Mouse (Mus musculus) ZHBTc4 (cell line): ENCODE data around the gene Grik3.

Experiments
- DNase-seq: peaks from one replicate; pipeline ENCODE4 v3.0.0-alpha.2; 2011; ENCODE audit warnings: low read depth, low spot score

Gene Grik3

DNA sequence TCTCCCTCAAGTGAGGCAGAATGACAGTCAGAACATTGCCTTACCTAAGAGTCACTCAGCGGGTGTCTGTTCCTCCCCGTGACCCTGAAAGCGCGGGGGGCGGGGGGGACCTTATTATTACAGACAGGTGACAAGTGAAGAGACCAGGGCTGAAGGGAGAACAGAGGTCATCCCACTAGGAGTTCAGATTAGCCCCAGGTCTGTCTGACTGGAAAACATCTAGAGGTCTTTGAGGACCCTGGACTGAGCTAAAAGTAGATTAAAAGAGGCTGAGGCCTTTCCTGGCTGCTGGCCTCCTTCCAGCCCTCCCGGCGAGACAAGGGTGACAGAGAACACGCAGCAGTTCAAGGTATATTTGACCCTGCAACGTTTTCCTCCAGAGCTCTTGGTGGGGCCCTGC lies 150.0 kb downstream of the Grik3 start:
- no peak for DNase-seq

DNA sequence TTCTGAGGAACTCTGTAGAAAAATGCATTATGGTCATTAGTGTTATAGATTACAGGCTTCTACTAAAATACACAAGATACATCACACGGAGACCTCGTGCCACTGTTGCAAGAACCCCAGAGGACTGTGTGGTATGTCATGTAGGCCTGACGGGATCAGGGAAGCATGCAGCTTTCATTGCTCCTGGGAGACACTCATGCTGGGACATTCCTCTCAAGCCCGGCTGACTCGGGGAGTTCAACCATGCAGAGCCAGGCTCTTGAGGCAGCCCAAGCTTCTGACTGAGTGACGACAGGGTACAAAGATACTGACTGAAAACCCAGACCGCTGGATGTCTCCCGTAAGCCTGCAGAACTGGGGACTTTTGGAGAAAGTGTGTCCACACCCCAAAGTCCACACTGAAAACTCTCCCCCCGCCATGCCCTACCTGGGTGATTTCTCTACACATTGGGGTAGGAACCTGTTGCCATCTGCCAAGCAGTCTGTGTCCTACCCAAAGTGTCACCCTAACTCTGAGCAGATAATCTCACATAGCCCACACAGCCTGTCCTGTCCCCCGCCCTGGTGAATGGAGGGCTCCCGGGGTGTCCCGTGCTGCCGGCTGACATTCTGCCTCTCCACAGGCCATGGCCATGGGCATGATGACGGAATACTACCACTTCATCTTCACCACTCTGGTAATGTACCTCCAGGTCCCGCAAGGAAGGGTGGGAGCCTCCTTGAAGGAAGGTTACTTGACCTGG lies 150.6 kb downstream of the Grik3 start:
- no peak for DNase-seq

DNA sequence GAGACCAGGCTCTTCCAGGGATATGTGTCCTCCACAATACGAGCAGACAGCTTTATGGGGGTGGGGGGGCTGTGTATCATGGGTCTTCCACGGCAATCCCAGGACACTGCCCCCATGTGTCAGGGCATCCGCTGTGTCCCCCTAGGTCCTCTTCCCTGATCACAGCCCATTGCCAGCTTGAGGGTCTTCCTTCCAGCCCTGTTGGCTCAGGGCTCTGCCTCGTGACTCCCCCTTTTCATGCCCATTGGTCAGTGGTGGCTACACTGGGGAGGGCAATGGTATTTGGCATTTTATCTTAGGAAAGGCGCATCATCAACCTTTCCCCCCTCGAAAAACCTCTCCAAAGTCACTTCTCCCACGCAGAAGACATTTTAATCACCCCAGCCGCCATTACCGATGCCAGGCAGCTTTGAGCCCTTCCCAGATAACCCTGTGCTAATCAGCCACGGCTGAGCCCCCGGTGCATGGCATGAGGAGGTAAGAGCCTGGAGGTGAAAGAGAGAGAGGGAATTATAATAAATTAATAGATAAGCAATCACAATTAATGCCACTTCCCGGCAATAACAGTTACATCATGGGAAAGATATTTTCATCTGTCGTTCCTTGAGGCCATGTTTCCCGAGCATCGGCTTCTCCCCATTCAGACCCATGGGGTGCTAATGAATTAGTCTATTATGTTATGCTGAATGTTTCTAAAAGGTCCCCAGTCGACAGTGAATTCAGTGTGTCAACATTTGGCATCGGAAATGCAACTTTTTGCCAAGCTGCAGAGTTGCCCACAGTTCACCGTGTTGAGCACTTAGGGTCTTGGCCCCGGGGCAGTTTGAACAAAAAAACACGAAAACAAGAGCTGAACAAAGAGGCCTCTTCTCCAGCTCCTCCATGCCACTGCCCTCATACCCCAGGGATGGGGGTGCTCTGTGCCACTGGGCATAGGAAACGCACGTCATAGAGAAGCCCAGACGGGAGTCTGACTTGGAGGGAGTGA lies 154.4 kb downstream of the Grik3 start:
- no peak for DNase-seq

DNA sequence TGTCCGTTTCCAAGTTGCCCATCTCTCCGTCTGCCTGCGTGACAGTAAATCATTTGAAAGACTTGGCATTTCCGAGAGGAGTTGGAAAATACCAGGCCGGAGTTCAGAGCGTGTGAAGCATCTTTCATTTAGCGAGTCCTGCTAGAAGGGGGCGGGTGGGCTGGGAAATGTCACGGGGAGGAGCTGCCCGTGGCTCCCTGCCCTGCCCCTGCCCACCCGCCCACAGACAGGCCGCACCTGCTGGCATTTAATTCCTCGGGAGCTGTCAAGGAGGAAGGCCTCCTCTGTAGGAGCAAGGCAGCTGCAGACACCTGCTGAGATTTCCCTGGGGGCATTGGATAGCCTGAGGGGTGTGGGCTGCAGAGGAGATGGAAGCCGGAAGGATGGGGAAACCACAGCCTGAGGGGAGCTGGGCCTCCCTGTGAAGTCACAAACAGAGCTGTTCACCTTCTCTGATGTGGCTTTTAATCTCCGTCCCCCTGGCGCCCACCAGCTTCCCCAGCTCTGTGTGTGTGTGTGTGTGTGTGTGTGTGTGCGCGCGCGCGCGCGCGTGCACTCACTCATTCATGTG lies 161.3 kb downstream of the Grik3 start:
- DNase-seq, result peak; percentile 91

DNA sequence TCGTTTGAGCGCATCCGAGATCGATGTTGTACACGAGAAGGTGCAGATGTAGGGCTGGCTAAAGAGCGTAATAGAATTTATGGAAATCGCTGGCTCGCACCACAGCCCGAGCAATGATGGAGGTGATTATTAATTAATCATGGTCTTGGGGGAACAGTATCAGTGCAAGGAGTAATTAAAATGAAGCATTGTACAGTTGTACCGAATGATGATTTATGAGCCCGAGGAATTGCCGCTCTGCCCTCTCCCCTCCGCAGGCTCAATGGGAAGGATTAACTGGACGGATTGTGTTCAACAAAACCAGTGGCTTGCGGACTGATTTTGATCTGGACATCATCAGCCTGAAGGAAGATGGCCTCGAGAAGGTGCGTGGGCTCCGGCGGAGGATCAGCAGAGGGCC lies 165.5 kb downstream of the Grik3 start:
- DNase-seq, result no peak

DNA sequence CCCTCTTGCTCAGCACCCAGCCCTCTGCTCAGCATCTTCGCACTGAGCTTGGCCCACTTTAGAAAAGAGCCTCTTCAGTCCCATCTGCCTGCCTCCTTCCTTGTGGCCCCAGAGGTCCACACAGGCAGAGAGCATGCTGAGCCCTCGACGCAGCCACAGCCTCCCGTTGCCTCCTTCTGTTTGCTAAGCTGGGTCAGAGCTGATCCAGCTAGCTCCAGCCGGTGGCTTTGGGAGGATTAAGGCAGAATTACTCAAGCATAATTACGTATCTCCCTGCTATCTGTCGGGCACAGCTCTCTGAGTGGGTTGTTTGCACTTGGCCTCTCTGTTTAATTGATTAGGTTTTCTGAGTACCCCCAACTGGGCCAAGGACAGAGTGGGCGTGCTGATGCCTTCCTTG lies 167.9 kb downstream of the Grik3 start:
- DNase-seq, result no peak

DNA sequence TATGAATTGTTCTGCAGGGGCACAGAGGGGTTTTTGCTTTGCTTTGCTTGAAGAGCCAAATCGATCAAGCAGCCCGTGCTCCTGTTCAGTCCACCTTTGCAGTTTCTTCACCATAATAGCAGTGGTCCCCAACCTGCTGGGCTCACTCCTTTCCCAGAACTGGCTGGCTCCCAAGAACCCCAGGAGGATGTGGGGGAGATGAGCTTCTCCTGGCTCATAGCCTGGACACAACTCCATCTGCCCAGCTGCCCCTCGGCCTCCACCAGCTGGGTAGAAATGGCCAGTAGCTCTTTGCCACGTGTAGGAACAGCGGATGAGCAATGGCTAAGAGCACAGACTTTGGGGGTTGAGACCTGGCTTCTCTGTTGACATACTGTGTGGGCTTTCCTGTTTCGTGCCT lies 171.5 kb downstream of the Grik3 start:
- no peak for DNase-seq

DNA sequence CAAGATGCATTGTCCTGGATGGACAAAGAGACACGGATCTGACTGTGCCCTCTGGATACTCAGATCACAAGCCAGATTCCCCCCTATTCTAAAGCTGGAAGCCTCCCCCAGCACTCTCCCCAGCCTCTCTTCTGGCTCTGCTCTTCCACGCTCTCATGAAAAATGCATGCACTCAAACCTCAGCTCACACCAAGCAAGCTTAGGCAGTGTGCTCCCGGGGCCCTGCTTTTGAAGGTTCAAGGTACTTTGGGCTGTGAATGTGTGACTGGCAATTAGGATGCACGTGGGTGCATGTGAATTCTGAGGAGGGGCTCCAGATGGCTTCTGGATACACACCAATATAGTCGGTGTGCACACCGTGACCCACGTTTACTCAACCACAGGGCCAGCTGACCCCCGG lies 172.8 kb downstream of the Grik3 start:
- no peak for DNase-seq

DNA sequence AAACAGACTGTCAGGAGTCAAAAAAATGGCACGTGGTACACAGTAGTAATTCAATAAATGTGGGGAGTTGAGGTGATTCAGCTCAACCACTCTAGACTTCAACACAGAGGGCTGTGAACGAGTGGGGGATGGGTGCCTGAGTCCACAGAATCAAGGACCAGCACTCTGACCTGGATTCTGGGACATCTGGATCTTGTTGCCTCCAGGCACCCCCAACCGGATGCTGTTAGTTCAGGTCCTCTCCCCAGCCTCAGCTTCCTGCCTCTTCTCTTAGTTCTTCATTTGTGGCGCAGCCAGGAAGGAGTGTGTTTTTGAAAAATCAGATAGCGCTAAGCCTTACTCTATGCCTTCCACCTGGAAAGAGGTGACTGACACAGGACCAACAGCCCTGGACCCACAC lies 175.5 kb downstream of the Grik3 start:
- no peak for DNase-seq

DNA sequence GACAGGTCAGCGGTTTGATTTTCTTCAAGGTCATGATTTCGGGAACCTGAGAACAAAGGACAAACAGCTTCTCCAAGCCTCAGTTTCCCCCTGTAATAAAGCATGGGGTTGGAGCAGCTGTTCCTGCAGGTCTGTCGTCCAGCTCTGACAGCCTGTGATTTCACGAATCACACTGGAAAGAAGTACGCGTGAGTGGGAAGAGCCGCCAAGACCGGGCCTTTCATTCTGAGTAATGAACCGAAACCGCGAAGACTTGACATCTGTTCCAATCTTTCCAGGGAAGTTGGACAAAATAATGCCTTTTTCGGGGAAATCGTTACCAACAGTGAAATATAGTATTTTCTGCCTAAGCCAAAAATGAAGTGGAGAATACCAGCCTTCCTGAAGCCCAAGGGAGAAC lies 191.5 kb downstream of the Grik3 start:
- no peak for DNase-seq

DNA sequence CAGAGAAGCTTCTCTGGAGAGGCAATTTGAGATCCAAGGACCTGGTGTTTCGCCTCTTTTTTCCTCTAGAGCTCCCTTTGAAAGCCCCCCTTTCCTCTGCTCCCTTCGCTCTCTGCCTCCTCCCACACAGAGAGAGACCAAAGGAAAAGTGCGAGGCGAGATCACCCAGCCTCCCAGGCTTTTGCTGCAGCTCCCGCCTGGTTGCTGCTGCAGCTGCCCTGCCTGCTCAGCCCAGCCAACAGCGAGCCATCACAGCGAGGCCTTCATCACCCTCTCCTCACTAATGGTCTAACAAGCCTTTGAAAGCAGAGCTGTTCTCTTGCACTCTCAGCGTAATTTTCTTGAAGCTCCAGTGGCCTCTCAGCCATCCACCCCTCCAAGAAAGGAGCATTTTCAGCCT lies 196.6 kb downstream of the Grik3 start:
- no peak for DNase-seq

DNA sequence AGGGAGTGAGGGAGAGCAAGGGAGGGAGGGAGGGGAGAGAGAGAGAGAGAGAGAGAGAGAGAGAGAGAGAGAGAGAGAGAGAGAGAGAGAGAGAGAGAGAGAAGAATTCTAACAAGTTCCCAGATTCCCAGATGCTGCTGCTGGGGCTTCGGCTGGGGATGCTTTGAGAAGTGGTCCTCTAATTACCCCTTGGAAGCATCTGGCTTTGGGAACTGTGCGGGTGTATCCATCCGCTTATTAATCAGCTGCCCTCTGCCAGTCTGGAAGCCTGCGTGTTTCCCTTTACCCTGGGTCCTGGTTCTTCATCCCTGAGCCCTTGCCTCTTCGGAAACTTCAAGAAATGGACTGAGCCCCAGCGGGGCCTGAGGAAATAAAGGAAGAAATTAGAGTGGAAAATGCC lies 204.9 kb downstream of the Grik3 start:
- no peak for DNase-seq

DNA sequence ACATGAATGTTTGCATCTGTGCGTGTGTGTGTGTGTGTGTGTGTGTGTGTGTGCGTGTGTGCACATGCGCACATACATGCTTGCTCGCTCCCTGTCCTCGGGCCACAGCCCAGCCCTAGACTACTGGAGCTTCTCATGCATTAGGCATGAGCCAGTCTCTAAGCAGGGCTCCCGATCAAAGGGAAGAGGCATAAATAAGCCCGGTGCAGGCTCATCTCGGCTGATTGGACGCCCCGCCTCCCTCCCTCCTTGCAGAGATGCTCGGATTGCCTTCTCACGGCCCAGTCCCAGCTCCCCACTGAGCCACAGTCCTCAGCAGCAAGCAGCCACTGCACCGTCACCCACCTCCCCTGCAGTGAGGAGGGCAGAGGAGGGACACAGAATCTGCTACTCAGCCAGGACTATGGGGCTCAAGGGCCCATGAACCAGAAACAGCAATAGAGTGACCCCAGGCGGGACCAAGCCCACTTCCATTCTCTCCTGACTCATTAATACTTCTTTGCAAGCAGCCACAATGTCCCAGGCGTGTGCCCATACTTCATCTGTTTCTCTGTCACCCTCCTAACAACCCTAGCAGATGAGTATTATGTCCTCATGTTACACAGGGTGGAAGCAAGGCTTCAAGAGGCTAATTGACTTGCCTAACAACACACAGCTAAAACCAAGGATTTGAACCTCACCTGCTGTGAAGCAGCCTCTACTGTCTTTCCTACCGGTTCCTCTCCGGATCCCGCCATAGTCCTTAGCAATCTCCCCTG lies 205.9 kb downstream of the Grik3 start:
- peak; percentile 45 for DNase-seq

DNA sequence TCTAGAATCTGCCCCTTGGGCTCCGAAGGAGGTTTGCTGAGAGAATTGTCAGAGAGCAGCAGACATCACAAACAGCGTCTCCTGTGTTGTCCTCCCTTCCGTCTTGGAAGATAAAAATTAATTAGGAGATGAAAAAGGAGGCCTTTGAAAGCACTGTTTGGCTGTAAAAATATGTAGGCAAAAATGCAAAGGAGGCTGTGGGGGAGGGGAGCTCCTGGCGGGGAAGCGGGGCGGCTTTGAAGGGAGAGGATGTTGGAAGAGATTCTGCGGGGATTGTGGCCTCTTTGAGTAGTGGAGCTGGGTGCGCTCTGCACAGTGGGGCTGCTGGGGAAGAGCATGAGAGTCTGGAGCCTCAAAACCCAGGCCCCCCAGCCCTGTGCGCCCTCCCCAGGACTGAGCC lies 207.1 kb downstream of the Grik3 start:
- DNase-seq, result no peak

DNA sequence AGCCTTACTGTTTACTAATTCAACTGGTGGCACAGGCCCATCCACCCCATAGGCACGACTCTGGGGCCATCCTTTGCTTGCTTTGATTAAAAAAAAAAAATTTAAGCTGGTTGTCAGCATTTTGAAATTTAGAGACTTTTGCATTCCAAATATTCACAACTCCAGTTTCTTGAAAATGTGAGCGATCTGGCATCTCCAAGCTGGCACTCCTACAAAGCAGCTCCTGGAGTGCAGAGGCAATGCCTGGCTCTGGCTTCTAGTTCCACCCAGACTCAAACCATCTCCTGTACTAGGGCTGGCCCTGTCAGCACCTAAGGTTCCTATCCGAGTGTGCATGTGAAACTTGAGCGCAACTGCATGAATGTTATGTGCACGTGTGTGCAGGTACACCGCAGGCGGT lies 208.6 kb downstream of the Grik3 start:
- DNase-seq, result no peak

DNA sequence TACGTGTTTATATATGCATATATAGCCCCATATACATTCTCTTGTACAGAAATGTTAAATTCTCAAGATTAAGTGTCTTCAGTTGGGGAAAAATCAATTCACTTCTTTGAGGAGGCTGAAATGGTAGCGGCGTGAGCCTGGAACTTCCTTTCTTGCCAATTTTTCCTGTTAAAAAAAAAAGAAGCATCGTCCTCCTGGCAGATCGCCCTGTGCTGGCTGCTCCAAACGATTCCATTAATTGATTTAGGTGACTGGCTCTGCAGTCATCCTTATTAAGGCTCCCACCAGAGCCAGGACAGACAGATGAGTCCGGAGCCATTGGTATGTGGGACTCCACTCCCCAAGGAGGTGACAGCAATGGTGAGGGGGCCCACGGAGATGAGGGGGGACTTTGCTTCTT lies 209.8 kb downstream of the Grik3 start:
- no peak for DNase-seq

DNA sequence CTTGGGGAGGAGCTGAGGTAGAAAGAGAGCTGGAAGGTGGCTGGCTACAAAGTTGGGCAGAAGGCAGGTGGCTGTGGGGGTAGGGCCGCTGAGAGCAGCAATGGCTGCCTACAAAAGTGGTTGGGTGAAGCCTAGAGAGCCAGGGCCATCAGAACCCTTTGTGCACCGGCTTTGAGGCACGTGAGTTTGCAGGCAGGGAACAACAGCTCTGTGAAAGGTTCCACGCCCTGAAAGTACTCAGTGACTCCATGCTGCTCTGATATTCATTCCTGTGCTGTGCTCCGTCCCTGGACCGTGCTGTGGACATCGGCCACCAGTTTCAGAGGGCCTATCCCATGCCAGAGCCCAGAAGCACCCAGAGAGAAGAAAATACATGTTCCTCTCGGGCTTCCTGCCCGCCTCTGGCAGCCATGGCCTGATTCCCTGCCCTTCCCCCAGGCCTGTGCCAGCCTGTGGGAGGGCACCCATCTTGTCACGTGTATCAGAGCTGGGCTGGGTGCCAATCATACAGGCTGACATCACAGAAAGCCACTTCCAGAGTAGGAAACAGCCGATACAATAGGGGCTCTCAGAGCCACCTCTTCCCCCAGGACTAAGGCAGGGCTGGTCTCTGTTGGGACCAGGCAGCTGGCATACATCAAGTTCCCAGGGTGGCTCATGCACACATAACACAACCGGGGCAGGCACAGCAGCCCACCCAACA lies 212.3 kb downstream of the Grik3 start:
- DNase-seq, result peak; percentile 79

DNA sequence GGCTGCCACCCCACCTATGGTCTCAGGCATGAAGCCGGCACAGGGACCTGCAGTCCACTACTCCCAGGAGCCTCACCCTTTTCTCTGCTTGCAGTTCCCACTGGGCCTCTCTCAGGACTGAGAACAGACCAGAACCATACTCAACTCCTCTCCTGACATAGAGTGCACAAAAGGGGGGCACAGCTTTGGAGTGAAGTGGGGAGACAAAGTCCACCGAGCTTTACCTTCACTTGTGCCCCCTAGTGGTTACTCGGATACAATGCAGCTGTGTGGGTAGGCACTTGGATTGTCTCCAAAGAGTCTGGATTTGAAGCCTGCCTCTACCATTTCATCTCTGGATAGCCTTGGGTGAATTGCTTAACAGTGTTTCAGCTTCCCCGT lies 212.8 kb downstream of the Grik3 start:
- peak; percentile 65 for DNase-seq

DNA sequence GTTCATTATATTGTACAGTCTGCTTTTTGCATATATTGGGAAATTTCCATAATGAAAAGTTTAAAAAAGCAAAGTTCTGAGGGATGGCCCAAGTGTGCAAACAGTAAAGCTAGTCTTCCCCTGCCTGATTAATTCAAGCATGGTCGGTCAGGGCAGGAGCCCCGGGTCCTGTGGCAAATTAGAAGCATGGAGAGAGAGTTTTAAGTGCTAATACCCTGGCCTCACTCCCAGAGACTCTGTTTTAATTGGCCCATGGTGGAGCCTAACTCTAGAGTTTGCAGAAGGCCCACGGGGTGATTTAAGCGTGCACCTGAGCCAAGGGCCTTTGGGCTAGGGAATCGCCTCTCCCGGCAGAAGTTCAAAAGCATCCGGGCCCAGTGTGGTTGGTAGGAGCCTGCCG lies 215.2 kb downstream of the Grik3 start:
- no peak for DNase-seq

DNA sequence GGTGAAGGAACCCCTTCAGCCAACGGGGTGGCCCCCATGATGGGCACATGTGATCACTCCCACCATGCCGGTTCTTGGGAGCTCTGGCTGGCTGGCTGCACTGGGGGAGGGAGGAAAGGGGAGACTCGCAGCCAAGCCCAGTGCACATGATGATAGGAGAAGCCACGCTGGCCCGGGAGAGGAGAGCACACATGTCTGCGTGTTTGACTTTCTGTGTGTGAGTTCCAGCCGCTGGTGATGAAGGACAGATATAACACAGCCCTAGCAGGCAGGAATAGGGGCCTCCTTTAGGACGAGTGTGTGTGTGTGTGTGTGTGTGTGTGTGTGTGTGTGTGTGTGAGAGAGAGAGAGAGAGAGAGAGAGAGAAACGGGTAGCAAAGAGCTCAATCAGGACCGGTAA lies 219.2 kb downstream of the Grik3 start:
- DNase-seq, result no peak

DNA sequence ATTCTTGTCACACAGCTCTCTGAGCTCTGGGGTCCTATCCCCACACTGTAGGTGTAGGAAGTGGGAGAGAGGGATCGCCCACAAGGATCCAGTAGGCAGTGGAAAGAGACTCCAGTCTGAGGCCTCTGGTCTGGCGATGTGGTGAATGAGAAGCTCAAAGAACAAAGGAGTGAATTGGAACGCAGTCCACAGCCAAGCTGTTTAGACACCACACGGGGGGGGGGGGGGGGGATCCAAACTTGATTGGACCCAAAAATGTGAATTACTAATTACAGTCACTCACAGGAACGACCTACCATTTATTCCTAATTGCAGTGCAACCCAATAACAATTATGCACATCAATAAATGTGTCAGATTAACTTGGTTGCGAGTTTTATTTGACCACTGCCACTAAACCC lies 227.4 kb downstream of the Grik3 start:
- DNase-seq, result no peak
